Mouse (Mus musculus) hindbrain, embryonic 16.5 days (tissue): ENCODE measurements at regions not wholly inside any gene's neighbourhood (a gene's known extent, or its start where the extent isn't known, plus 50 kb on each side); places are given as distances from the start of the nearest gene placed in this dataset.

Source experiments
- ATAC-seq: fragments of 200-750 bp; cut with Nextera tagmentation; 2 replicates; pipeline ENCODE4 v1.8.0; 2017; ENCODE audit warnings: moderate TSS enrichment, moderate library complexity
- H3K27ac ChIP-seq: fragments of 300-500 bp; sonication (generic); 2 replicates; pipeline ENCODE4 v1.5.1; 2014; ENCODE audit warnings: low read depth, mild to moderate bottlenecking, control low read depth, low read length, moderate library complexity
- H3K27me3 ChIP-seq: fragments of 300-500 bp; sonication (generic); replicated peaks from 2 replicates; pipeline ENCODE4 v1.6.1; 2014; ENCODE audit warnings: low read length; ENCODE audit not compliant: control insufficient read depth, insufficient read depth
- H3K36me3 ChIP-seq: fragments of 300-500 bp; sonication (generic); 2 replicates; pipeline ENCODE4 v1.6.1; 2014; ENCODE audit warnings: mild to moderate bottlenecking, low read length, moderate library complexity, mixed read lengths; ENCODE audit not compliant: control insufficient read depth, insufficient read depth
- H3K4me1 ChIP-seq: fragments of 300-500 bp; sonication (generic); 2 replicates; pipeline ENCODE4 v1.6.1; 2014; ENCODE audit warnings: low read depth, low read length; ENCODE audit not compliant: control insufficient read depth, insufficient read depth
- H3K4me2 ChIP-seq: fragments of 300-500 bp; sonication (generic); 2 replicates; pipeline ENCODE4 v1.6.1; 2014; ENCODE audit warnings: mild to moderate bottlenecking, low read length, control low read depth, moderate library complexity
- H3K4me3 ChIP-seq: fragments of 300-500 bp; sonication (generic); 2 replicates; pipeline ENCODE4 v1.5.1; 2014; ENCODE audit warnings: mild to moderate bottlenecking, low read length, control low read depth, moderate library complexity
- H3K9ac ChIP-seq: fragments of 300-500 bp; sonication (generic); 2 replicates; pipeline ENCODE4 v1.6.1; 2014; ENCODE audit warnings: low read depth, mild to moderate bottlenecking, control low read depth, low read length, moderate library complexity
- H3K9me3 ChIP-seq: fragments of 300-500 bp; sonication (generic); 2 replicates; pipeline ENCODE4 v1.6.1; 2014; ENCODE audit warnings: mild to moderate bottlenecking, low read length, moderate library complexity; ENCODE audit not compliant: control insufficient read depth
- WGBS: fragments of 180-500 bp; shearing (Covaris S2); extraction: QIAGEN DNeasy Blood & Tissue Kit; methylation state at CpG from one replicate; pipeline ENCODE4 v1.1.7; 2014; 5-methylcytosine and 5-hydroxymethylcytosine counted together

- Histone ChIP-seq H3K27me3 (no peaks in the 10 kb centered on the region), H3K4me3 (no peak overlapping the region), H3K9ac (no peak overlapping the region), H3K36me3 (no peaks in the 10 kb centered on the region), H3K4me1 (no peaks in the 10 kb centered on the region), H3K4me2 (no peak overlapping the region), H3K9me3 (no peaks in the 10 kb centered on the region), H3K27ac (no peak overlapping the region)
- no peak for ATAC-seq
- 95% methylated on average over 4 of the region's 4 CpGs for WGBS
Observed at GRCm38 (mm10) chr15:96944741-96945140, 111.0 kb downstream of the Slc38a4 start.

GRCm38 (mm10) chr15:96942651-96943050, 113.1 kb downstream of the Slc38a4 start:
- Histone ChIP-seq H3K4me2 (no peak overlapping the region), H3K9ac (no peak overlapping the region), H3K27ac (no peak overlapping the region), H3K4me1 (no peaks in the 10 kb centered on the region), H3K36me3 (no peaks in the 10 kb centered on the region), H3K9me3 (no peaks in the 10 kb centered on the region), H3K27me3 (no peaks in the 10 kb centered on the region), H3K4me3 (no peak overlapping the region)
- WGBS: 87% methylated on average over 4 of the region's 4 CpGs
- ATAC-seq: no peak

DNA sequence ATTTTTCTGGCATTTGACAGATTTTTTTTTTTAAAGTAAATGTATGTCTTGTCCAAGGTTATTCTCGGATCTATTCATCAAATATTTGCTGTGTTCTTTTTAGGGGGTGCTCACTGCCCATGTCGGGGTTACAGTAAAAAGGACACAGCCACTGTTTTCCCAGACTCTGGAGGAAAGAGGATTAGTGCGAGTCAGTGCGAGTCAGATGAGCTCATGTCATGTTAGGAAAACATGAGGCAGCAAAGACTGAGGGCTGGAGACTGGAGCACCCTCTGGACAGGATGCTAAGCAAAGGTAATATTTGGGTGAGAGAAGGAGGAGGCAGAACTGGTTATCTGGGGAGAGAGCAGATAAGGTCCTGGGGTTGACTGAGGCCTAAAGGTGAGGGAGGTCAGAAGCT, 117.3 kb downstream of the Slc38a4 start:
- WGBS: 86% methylated on average over 4 of the region's 4 CpGs
- H3K27me3 ChIP-seq: no peaks in the 10 kb centered on the region

GRCm38 (mm10) chr15:96937623-96938022, 118.1 kb downstream of the Slc38a4 start:
- H3K4me1 ChIP-seq: 0 out of 2 replicates have a peak, but pooled peaks cover 3% of the 10 kb centered on the region
- no peak for ATAC-seq
- 86% methylated on average over 6 of the region's 6 CpGs for WGBS
- H3K9ac ChIP-seq: no peak overlapping the region
- H3K36me3 ChIP-seq: no peaks in the 10 kb centered on the region
- H3K4me2 ChIP-seq: no peak overlapping the region
- no peak overlapping the region for H3K27ac ChIP-seq
- no peaks in the 10 kb centered on the region for H3K27me3 ChIP-seq
- no peak overlapping the region for H3K4me3 ChIP-seq
- no peaks in the 10 kb centered on the region for H3K9me3 ChIP-seq

More for the DNA sequence above, 117.3 kb downstream of the Slc38a4 start:
- no peak for ATAC-seq
- H3K4me3 ChIP-seq: no peak overlapping the region
- no peak overlapping the region for H3K27ac ChIP-seq
- H3K4me2 ChIP-seq: no peak overlapping the region
- no peaks in the 10 kb centered on the region for H3K9me3 ChIP-seq
- no peaks in the 10 kb centered on the region for H3K36me3 ChIP-seq
- H3K4me1 ChIP-seq: 0 out of 2 replicates have a peak, but pooled peaks cover 1% of the 10 kb centered on the region
- no peak overlapping the region for H3K9ac ChIP-seq

DNA sequence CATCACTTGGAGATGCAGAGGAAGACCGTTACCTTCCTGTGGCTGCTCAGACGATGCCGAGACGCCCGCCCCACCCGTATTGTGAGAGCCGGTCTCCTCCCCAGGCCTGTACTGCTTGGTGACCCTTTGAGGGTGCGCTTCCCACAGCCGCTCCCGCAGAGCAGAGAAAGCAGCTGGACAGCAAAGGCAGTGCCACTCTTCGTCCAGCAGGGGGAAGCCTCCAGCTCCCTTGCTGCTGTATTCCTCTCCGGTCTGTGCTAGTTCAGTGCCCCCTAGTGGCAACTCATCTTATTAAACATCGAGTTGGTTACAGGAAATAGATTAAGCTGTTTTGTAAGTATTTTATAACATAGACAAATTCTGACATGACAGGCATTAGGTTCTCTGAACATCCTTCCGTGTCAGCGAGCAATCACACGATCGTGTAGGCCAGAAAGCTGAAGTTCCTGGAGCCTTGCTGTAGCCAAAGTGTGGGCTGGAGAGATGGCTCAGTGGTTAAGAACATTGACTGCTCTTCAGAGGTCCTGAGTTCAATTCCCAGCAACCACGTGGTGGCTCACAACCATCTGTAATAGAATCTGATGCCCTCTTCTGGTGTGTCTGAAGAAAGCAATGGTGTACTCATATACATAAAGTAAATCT, 118.9 kb downstream of the Slc38a4 start:
- 0 out of 2 replicates have a peak, but pooled peaks cover 3% of the 10 kb centered on the region for H3K4me1 ChIP-seq
- peak overlapping the region; percentile 25 for H3K4me3 ChIP-seq
- no peaks in the 10 kb centered on the region for H3K9me3 ChIP-seq
- H3K27me3 ChIP-seq: no peaks in the 10 kb centered on the region
- H3K9ac ChIP-seq: peak overlapping the region; percentile 53; the same call in 1 of the 2 replicates
- ATAC-seq: peak; percentile 95
- no peaks in the 10 kb centered on the region for H3K36me3 ChIP-seq
- H3K4me2 ChIP-seq: peak overlapping the region; percentile 57
- H3K27ac ChIP-seq: no peak overlapping the region
- WGBS: 3% methylated on average over 18 of the region's 18 CpGs

DNA sequence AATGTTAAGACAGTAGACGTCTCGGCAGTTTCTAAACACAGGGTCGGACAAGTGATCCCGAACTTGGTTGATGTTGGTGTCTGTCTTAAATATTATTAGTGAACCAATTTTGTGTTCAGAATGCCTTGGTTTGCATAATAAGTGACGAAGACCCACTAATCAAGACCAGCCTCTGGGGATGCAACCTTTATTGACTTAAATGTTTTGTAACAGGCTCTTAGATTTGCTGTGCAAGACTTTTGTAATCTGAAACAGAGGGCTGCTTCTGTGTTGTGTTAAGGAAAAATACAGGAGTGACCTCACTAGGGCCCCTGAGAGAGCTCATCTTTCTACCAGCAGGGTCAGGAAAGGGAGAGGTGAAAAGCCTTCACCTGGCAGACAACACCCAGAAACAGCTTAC, 119.5 kb downstream of the Slc38a4 start:
- Histone ChIP-seq H3K27me3 (no peaks in the 10 kb centered on the region), H3K27ac (no peak overlapping the region), H3K4me3 (peak overlapping the region; percentile 25; the same call in 1 of the 2 replicates), H3K9ac (peak overlapping the region; percentile 53; the same call in 1 of the 2 replicates), H3K4me2 (peak overlapping the region; percentile 57), H3K4me1 (0 out of 2 replicates have a peak, but pooled peaks cover 3% of the 10 kb centered on the region), H3K9me3 (no peaks in the 10 kb centered on the region), H3K36me3 (no peaks in the 10 kb centered on the region)
- ATAC-seq: no peak
- WGBS: 85% methylated on average over 5 of the region's 5 CpGs

GRCm38 (mm10) chr15:96933451-96933850, 122.3 kb downstream of the Slc38a4 start:
- no peaks in the 10 kb centered on the region for H3K27me3 ChIP-seq
- WGBS: 29% methylated on average over 3 of the region's 3 CpGs
- no peaks in the 10 kb centered on the region for H3K36me3 ChIP-seq
- 0 out of 2 replicates have a peak, but pooled peaks cover 3% of the 10 kb centered on the region for H3K4me1 ChIP-seq
- H3K9ac ChIP-seq: no peak overlapping the region
- H3K27ac ChIP-seq: no peak overlapping the region
- ATAC-seq: no peak
- no peaks in the 10 kb centered on the region for H3K9me3 ChIP-seq
- H3K4me2 ChIP-seq: no peak overlapping the region
- no peak overlapping the region for H3K4me3 ChIP-seq

GRCm38 (mm10) chr15:96930531-96930930, 125.2 kb downstream of the Slc38a4 start:
- Histone ChIP-seq H3K27me3 (no peaks in the 10 kb centered on the region), H3K4me2 (no peak overlapping the region), H3K27ac (no peak overlapping the region), H3K4me3 (no peak overlapping the region), H3K4me1 (0 out of 2 replicates have a peak, but pooled peaks cover 3% of the 10 kb centered on the region), H3K9me3 (no peaks in the 10 kb centered on the region), H3K9ac (no peak overlapping the region), H3K36me3 (no peaks in the 10 kb centered on the region)
- ATAC-seq: no peak
- 81% methylated on average over 6 of the region's 6 CpGs for WGBS

GRCm38 (mm10) chr15:96929788-96930187, 126.0 kb downstream of the Slc38a4 start:
- H3K27me3 ChIP-seq: no peaks in the 10 kb centered on the region
- ATAC-seq: no peak
- H3K4me1 ChIP-seq: 0 out of 2 replicates have a peak, but pooled peaks cover 3% of the 10 kb centered on the region
- H3K4me2 ChIP-seq: no peak overlapping the region
- no peaks in the 10 kb centered on the region for H3K9me3 ChIP-seq
- no peak overlapping the region for H3K4me3 ChIP-seq
- no peak overlapping the region for H3K27ac ChIP-seq
- WGBS: 83% methylated on average over 4 of the region's 4 CpGs
- H3K36me3 ChIP-seq: no peaks in the 10 kb centered on the region
- H3K9ac ChIP-seq: no peak overlapping the region
